Mouse (Mus musculus) cerebellum, adult 2 months (tissue): ENCODE measurements around the gene Gigyf2.

Source experiments
- CTCF ChIP-seq: fragments of 200-500 bp; IDR thresholded peaks from 2 replicates; pipeline ENCODE4 v1.5.1; 2011; ENCODE audit warnings: low read depth, mild to moderate bottlenecking, control low read depth, low read length, moderate library complexity, borderline replicate concordance; ENCODE audit not compliant: insufficient read depth
- POLR2A ChIP-seq: fragments of 200-500 bp; IDR thresholded peaks from 2 replicates; pipeline ENCODE4 v1.6.1; 2011; ENCODE audit warnings: low read length, control low read depth, borderline replicate concordance; ENCODE audit not compliant: insufficient read depth

- TF ChIP-seq CTCF (no peak), POLR2A (no peak)
These were observed 12.8 kb upstream of the Gigyf2 start for GRCm38 (mm10) chr1:87313843-87314570.
